Mouse (Mus musculus): ENCODE measurements at regions not wholly inside any gene's neighbourhood (a gene's known extent, or its start where the extent isn't known, plus 50 kb on each side); places are given as distances from the start of the nearest gene placed in this dataset.

GRCm38 (mm10) chr14:72113377-72113993 is 378.2 kb downstream of the Gm9195 start:
- DNase-seq (ENCODE audit: low spot score), result no peak

DNA sequence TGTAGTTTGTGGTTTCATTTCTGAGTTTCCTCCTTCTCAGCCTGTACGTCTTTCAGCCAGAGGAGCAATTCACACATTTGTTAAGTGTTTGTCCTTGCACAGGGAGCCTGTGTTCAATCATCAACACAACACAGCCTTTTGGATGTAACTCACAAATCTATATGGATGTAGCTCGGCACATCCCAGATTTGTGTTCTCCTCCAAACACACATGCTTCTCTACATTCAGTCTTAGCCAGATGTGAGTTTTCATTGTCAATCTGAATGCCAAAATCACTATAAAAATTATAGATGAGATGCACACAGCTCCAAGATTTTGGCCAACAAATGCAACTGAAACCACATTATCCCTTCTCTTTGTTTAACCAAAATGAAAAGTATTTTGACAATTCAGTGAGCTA is 380.9 kb downstream of the Gm9195 start:
- DNase-seq (ENCODE audit: low spot score), result no peak

- DNase-seq (ENCODE audit: low spot score), result no peak
Measured at GRCm38 (mm10) chr14:72091579-72091978, 400.1 kb downstream of the Gm9195 start.

DNA sequence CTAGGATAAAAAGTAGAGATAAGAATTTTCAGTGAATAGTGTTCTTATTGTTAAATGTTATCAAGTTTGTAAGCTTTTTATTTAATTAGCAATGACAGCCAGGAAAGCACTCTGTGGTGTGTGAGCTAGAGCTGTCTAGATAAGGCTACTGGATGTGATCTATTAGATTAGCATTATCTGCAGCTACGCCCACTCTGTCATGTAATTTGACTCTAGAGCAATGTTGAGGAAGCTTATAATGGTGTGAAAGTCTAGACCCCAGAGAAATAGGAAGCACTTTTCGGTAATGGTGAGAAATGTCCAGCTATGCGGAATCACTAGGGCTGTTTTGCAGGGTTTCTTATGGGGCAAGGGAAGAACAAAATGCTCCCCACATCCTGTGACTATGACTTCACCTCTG is 410.2 kb downstream of the Gm9195 start:
- DNase-seq (ENCODE audit: low spot score), result no peak

GRCm38 (mm10) chr14:72064111-72064812 is 427.4 kb downstream of the Gm9195 start:
- DNase-seq (ENCODE audit: low spot score), result no peak

DNA sequence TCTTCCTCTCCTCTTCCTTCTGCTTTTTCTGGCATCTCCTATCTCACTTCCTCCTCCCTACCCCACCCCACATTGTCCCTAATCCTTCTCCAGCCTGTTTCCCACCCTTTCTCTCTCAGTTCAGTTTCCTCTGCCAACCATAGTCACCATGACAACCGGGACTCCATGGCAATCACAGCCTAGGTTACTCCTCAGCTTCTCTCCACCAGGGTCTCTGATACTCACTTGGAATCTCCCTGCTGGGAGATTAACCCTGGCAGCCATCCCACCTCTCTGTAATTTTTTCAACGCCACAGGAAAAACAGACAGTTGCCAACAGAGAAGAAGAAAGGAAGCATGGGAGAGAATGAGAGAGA is 448.8 kb downstream of the Gm9195 start:
- DNase-seq (ENCODE audit: low spot score), result no peak

DNA sequence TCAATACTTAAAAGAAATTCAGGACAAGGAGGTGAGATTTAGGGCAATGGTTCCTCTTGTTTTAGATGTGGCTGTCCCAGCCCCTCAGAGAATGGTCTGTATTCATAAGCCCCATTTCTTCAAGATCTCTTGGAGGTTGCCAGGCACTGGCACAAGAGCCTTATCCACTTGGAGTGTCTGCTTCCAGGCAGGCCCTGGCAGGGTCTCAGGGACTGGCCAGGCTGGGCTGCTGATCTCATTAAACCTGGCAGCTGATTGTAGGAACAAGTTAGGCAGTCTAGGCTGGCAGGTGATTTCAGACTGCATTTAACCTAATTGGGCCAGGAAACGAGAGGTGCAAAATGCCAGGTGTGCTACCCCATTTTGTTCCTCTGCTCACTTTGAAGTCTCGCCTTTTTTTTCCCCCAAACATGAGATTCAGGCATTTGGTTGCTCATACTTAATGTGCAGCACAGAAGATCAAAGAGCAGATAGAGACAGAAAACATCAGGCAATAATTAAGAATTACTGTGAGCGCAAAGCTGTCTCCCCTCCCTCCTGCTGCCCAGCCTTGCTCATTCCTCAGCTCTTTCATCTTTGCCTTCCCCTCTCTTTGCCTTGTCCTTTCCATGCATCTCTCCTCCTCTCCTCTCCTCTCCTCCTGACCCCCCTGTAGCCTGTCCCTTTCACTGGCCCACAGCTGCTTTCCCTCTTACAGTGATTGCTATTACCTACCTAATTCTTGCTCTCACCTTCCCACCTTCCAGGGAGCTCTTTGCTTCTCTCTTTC is 449.3 kb downstream of the Gm9195 start:
- no peak for DNase-seq (ENCODE audit: low spot score)

GRCm38 (mm10) chr14:72030396-72030795 is 461.2 kb downstream of the Gm9195 start:
- DNase-seq (ENCODE audit: low spot score), result no peak

GRCm38 (mm10) chr14:72027362-72028020 is 464.1 kb downstream of the Gm9195 start:
- no peak for DNase-seq (ENCODE audit: low spot score)

GRCm38 (mm10) chr14:72004371-72004770 is 487.3 kb downstream of the Gm9195 start:
- no peak for DNase-seq (ENCODE audit: low spot score)

DNA sequence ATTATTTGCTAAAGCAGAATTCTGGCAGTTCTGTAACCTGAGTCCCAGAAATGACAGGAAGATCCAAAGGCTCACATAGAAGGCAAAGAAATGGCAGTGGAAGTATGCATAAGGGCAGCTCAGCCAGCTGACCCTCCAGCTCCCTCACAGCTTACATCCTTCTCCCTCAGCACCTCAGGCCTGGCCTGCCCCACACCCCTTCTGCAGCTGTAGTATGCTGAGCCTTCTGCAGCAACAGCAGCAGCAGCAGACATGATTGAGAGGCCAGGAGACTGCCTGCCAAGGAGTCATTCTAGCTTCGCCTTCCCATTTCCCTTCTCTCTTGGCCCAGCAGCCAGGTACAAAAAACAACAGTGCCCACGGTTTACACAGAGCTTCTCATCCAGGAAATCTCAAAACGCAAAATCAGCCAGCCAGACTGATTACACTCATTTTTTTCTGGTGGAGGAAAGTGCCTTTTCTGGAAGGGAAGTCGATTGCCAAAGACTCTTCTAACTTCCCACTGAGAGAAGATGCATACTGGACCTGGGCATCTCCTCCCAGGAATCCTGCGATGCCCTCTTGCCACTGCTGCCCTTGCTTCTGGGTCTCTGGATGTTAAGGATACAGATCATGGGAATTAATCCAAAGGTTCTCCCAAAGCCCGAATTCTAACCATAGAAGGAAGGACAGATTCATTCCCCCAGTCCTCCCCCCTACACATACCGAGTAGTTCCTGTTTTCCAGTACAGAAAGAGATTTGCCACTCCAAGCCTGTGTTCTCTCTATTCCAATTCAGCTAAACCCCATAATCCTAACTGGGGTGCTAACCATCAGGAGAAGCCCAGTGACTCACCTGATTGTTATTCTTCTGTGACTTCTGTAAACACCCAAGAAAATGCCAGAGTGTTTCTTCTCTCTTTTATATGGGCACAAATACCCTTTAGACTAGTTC is 489.2 kb downstream of the Gm9195 start:
- no peak for DNase-seq (ENCODE audit: low spot score)

GRCm38 (mm10) chr14:71973016-71973415 is 518.6 kb downstream of the Gm9195 start:
- no peak for DNase-seq (ENCODE audit: low spot score)

DNA sequence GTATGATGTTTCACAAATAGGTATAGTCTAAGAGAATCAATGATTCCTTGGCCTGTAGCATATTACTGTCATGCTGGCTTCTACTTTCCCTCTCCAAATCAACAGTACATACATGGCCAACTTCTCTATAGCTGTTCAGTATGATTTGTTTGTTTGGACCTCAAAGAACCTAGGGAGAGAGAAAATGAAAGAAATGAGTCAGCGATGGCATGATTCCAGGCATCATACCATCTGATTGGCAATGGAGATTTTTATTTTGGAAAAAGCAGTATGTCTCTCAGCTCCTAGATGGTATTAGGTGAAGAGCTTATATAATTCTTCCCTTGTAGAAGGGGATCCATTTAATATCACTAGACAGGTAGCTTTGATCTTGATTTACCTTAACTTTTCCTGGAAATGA is 519.1 kb downstream of the Gm9195 start:
- DNase-seq (ENCODE audit: low spot score), result no peak

GRCm38 (mm10) chr14:71967646-71968045 is 524.0 kb downstream of the Gm9195 start:
- no peak for DNase-seq (ENCODE audit: low spot score)

DNA sequence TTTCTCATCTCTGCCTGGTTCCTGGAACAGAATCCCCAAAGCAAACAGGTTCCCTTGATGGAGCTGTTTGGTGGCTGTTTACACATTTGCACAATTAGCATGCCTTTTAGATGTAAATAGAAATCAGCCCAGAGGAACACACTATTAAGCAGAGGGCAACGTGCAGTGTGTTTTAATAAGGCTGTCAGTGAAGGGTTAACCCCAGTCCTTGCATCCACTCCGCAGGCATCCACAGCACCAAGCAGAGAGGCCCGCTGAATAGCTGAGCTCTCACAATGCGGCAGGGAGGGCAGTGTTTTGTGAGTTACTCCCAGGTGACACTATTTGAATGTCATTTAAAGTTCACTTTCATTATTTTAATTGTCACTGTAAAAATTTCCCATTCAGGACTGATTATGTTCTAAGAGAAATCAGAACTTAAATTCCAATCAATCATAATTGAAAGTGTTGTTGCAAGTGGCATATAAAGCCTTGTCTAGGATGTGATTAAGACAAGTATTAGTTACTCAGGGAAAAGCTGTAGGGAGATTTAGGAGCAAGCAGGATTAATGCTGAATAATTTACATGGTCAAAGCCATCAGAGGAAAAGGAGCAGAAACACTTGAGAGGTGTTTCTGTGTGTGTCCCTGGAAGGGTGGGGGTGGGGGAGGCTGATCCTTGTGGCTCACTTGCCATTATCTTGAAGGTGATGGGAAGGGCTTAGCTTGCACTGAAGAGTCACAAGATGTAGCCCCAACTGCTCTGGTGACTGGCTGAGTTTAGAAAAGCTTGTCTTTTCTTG is 528.1 kb downstream of the Gm9195 start:
- DNase-seq (ENCODE audit: low spot score), result no peak

GRCm38 (mm10) chr14:71948701-71949100 is 542.9 kb downstream of the Gm9195 start:
- no peak for DNase-seq (ENCODE audit: low spot score)

DNA sequence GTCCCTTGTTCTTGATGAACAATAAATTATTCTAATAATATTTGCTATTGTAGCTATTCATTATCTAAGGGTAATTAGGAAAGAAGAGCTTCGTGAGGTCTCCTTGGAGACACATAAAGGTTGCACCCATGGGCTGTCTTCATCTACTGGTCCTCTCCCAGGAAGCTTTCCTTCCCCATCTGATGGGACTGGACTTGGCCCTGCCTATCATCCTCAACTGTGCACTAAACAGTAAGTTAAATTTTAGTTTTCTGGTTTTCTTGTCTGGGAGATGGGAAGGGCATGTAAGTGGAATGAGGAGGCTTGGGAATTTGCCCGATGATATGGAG is 554.5 kb downstream of the Gm9195 start:
- DNase-seq (ENCODE audit: low spot score), result no peak

- DNase-seq (ENCODE audit: low spot score), result no peak
Measured at GRCm38 (mm10) chr14:71936373-71937156, 555.1 kb downstream of the Gm9195 start.

- no peak for DNase-seq (ENCODE audit: low spot score)
Measured at GRCm38 (mm10) chr14:71915964-71916363, 575.7 kb downstream of the Gm9195 start.

DNA sequence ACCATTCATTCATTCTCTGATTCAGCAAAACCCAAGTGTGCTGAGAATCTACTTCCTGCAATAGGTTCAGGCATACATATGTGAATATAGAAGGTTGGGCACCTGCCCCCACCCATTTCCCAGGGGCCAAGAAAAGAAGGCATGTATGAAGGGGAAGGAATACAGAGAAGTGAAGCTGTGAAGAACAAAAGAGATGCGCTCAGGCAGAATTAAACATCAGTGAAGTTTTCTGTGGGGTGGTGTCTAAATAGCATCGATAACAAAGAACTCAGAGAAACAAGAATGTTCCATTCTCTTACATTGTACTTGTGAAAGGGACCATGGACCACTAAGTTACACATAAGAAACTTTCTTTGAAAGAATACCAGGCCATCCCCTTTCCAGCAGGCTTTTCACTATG is 580.7 kb downstream of the Gm9195 start:
- no peak for DNase-seq (ENCODE audit: low spot score)

Measured in T-cell, adult 2 months (primary cell).